Mouse (Mus musculus) midbrain, postnatal 0 days (tissue): ENCODE measurements around the gene Gm35315. TPM values are rescaled to one million over a fixed set of nuclear protein-coding genes. Genes with fewer than 3 reads are reported as not detected.

Experiments used
- ATAC-seq: fragments of 200-750 bp; cut with Nextera tagmentation; 2 replicates; pipeline ENCODE4 v1.8.0; 2017; ENCODE audit warnings: moderate number of reproducible peaks, mild to moderate bottlenecking, moderate TSS enrichment, moderate library complexity; ENCODE audit not compliant: low FRiP score
- DNase-seq: peaks from one replicate; pipeline ENCODE4 v3.0.0-alpha.2; 2015; ENCODE audit warnings: low spot score
- H3K27ac ChIP-seq: fragments of 300-500 bp; sonication (generic); 2 replicates; pipeline ENCODE4 v1.5.1; 2014; ENCODE audit warnings: low read depth, mild to moderate bottlenecking, low read length, mixed read lengths
- H3K27me3 ChIP-seq: fragments of 300-500 bp; sonication (generic); 2 replicates; pipeline ENCODE4 v1.6.1; 2014; ENCODE audit warnings: low read length, control low read depth, mixed read lengths; ENCODE audit not compliant: insufficient read depth
- H3K36me3 ChIP-seq: fragments of 300-500 bp; sonication (generic); 2 replicates; pipeline ENCODE4 v1.6.1; 2014; ENCODE audit warnings: low read length, control low read depth, mixed read lengths; ENCODE audit not compliant: insufficient read depth
- H3K4me1 ChIP-seq: fragments of 300-500 bp; sonication (generic); 2 replicates; pipeline ENCODE4 v1.6.1; 2014; ENCODE audit warnings: mild to moderate bottlenecking, control low read depth, antibody characterized with exemption, low read length, mixed read lengths; ENCODE audit not compliant: insufficient read depth
- H3K4me2 ChIP-seq: fragments of 300-500 bp; sonication (generic); 2 replicates; pipeline ENCODE4 v1.6.1; 2014; ENCODE audit warnings: low read depth, mild to moderate bottlenecking, low read length, mixed read lengths; ENCODE audit not compliant: poor library complexity, severe bottlenecking
- H3K4me3 ChIP-seq: fragments of 300-500 bp; sonication (generic); 2 replicates; pipeline ENCODE4 v1.5.1; 2014; ENCODE audit warnings: low read depth, mild to moderate bottlenecking, low read length, moderate library complexity
- H3K9ac ChIP-seq: fragments of 300-500 bp; sonication (generic); replicated peaks from 2 replicates; pipeline ENCODE4 v1.6.1; 2014; ENCODE audit warnings: mild to moderate bottlenecking, low read length, moderate library complexity, mixed read lengths; ENCODE audit not compliant: poor library complexity, severe bottlenecking
- H3K9me3 ChIP-seq: fragments of 300-500 bp; sonication (generic); 2 replicates; pipeline ENCODE4 v1.6.1; 2016; ENCODE audit warnings: low read length, control low read depth
- CTCF ChIP-seq: IDR thresholded peaks from 2 replicates; pipeline ENCODE4 v1.5.1; 2016; ENCODE audit warnings: antibody characterized with exemption, mild to moderate bottlenecking
- WGBS: fragments of 180-500 bp; shearing (Covaris S2); extraction: QIAGEN DNeasy Blood & Tissue Kit; methylation state at CpG from one replicate; pipeline ENCODE4 v1.1.7; 2014; 5-methylcytosine and 5-hydroxymethylcytosine counted together
- polyA plus RNA-seq: library from polyadenylated mRNA; unstranded; fragments of >200 nt; fragmentation: Nextera tagmentation; extraction: Ambion mirVana; gene quantifications from 2 replicates; pipeline ENCODE4 v1.2.1, GENCODE M21; 2015
- total RNA-seq: library from RNA; depleted of rRNA; stranded (reverse); fragments of >200 nt; gene quantifications from 2 replicates; pipeline ENCODE4 v1.2.3, GENCODE M21; 2014

The Gm35315 gene
- total and polyA plus RNA-seq, 2 experiments from 2014 or later = 0.39 to 0.88 TPM

DNA sequence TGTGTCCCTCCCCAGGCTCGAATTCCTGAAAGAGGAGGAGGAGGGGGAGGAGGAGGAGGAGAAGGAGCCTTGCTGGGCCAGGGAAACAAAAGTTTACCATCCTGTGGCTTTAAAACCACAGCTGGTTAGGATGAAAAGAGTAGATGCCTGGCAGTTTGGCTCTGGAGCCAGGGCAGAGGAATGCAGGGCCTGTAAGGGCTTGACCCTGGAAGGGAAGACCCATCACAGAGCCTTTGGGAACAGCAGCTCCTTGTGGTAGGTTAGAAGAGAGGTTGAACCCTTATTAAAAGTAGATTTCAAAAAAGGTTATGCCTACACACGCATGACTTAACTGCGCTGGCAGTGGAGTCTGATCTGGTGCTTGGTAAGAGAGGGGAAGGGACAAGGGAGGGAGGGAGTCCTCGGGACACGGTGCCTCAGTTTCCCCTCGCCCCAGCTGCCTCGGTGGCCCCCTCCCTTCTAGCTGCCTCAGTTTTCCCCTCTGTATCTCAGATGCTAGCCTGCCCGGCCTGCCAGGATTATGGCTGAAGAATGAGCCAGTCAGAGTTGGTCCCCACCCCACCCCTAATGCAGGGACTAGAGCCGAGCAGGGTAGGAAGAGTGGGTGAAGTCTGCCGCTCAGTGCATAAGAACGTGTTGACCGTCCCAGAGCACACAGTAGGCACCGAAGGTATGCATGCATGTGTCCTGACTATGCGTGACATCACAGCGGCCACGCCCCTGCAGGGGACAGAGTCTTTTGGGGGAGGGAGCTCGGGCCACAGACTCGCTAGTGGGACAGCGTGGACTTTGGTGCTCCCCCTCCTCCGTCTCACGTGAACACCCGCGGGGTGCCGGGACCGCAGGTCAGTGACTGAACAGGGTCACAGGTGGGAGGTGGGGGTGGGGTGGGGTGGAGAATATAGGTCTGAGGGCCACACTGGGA lies 5.7 kb upstream of the Gm35315 start, which contains the start of gene Plcxd1:
Gene Plcxd1, plus strand, starts transcription at position 314 of the 925 bp plus-strand sequence.
- H3K27ac ChIP-seq = no peak within 1 kb of the TSS
- DNase-seq (no peak), ATAC-seq (0 out of 2 replicates have a peak, but pooled peaks have one; percentile 2)
- H3K36me3 ChIP-seq = peaks cover 20% of the 10 kb centered on the region
- 4% methylated on average over 24 of the region's 25 CpGs for WGBS
- H3K4me1 ChIP-seq = 0 out of 2 replicates have a peak, but pooled peaks cover 10% of the 10 kb centered on the region
- peak; percentile 24 for TF ChIP-seq CTCF
- H3K4me3 ChIP-seq = peak within 1 kb of the TSS; percentile 43
- H3K9ac ChIP-seq = peak within 1 kb of the TSS; percentile 57
- no peaks in the 10 kb centered on the region for H3K9me3 ChIP-seq
- H3K4me2 ChIP-seq = peak within 1 kb of the TSS; percentile 77
- H3K27me3 ChIP-seq = no peaks in the 10 kb centered on the region

DNA sequence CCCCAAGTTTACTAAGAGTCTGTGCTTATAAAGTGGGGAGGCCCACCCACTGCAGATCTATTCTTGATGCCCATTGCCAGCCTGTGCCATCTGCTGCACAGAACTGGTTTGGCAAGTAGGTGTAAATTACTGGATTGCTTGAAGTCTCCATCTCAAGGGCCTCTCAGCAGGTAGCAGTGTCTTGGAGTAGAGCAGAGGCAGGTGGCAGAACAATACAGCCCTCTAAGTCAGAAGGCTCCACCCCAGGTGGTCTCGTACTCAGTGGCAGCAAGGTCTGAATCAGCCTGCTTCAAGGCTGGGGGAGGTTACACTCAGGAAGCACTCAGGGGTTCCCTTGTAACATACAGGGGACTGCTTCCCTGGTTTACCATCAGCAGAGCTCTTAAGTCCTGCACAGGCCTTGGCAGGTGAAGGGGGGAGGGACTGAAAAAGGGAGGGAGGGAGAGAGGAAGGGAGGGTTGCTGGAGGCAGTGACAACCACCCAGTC lies 4.8 kb upstream of the Gm35315 start:
- ATAC-seq = no peak
- H3K36me3 ChIP-seq = peaks cover 11% of the 10 kb centered on the region
- 0 out of 2 replicates have a peak, but pooled peaks cover 10% of the 10 kb centered on the region for H3K4me1 ChIP-seq
- no peak overlapping the region for H3K4me2 ChIP-seq
- 47% methylated on average over 1 of the region's 1 CpGs for WGBS
- TF ChIP-seq CTCF = no peak
- DNase-seq = no peak
- H3K27me3 ChIP-seq = no peaks in the 10 kb centered on the region
- H3K4me3 ChIP-seq = no peak overlapping the region
- no peak overlapping the region for H3K27ac ChIP-seq
- H3K9ac ChIP-seq = no peak overlapping the region
- H3K9me3 ChIP-seq = no peaks in the 10 kb centered on the region

DNA sequence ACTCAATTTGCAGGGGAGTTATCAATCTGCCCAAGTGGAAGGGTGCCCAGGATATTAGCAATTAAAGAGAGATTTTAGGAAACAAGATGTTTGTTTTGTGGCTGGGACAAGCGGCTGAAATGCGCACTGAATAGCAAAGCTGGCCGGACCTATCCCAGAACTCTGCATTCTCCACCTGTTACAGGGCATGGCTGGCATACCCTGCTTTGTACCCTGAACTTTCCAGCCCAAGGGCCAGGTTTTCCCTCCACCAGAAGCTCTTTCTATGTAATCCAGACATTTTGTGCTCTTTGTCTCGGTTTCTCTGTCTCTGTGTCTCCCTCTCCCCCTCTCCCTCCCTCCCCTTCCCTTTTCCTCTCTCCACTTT lies 610 bp upstream of the Gm35315 start:
- Histone ChIP-seq H3K27ac (no peak overlapping the region), H3K9ac (peak overlapping the region; percentile 51), H3K9me3 (no peaks in the 10 kb centered on the region), H3K4me3 (peak overlapping the region; percentile 48), H3K36me3 (no peaks in the 10 kb centered on the region), H3K4me2 (peak overlapping the region; percentile 83), H3K4me1 (no peaks in the 10 kb centered on the region), H3K27me3 (no peaks in the 10 kb centered on the region)
- ATAC-seq (no peak), DNase-seq (no peak)
- 5% methylated on average over 4 of the region's 4 CpGs for WGBS
- TF ChIP-seq CTCF = no peak

DNA sequence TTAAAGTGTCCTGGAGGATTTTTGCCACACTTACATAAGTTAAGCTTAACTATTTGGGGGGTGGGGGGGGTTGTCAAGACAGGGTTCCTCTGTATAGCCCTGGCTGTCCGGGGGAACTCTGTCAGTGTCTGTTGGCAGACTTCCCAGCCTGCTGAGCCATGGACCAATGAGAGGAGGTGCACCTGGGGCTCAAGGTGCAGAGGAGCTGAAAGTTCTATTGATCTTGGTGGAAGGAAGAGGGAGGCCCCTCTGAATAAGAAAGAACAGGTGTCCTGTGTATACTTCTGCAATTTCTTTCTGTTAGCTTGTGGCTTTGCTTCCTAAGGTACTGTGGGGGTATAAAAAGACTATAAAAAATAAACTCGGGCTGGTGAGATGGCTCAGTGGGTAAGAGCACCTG lies 2.7 kb downstream of the Gm35315 start:
- H3K4me2 ChIP-seq = no peak overlapping the region
- H3K4me3 ChIP-seq = no peak overlapping the region
- WGBS = 80% methylated on average over 2 of the region's 2 CpGs
- no peak for TF ChIP-seq CTCF
- H3K27me3 ChIP-seq = no peaks in the 10 kb centered on the region
- H3K9me3 ChIP-seq = no peaks in the 10 kb centered on the region
- no peak for DNase-seq
- H3K27ac ChIP-seq = no peak overlapping the region
- no peaks in the 10 kb centered on the region for H3K36me3 ChIP-seq
- ATAC-seq = no peak
- no peak overlapping the region for H3K9ac ChIP-seq
- H3K4me1 ChIP-seq = no peaks in the 10 kb centered on the region

DNA sequence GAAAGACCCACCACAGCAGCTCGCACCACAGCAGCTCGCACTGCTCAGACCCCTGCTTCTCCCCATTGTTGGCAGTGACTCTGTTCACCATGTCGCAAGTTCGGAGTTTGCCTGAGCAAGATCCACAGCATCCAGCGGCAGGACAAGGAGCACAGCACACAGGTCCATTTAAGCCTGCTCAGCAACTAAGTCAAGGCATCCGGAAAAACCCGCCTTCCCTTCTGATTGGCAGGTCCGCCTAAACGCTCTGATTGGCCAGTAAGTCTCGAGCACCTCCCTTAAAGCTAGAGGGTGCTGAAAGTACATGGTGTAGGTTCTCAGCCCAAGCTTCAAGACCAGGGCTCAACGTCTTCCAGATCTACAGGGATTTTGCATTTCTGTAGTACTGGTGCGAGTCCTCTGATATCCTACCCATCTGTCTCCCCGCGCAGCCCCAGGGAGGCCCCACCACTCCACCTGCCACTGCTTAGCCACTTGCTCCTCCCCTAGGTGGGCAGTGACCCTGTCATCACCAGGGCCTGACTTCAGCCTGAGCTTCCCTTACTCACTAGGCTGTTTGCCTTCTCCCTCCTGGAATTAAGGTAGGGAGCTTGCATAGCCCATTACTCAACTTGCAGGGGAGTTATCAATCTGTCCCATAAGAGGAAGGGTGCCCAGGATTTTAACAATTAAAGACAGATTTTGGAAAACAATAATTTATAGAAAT lies 7.9 kb downstream of the Gm35315 start:
- no peaks in the 10 kb centered on the region for H3K4me1 ChIP-seq
- 44% methylated on average over 14 of the region's 14 CpGs for WGBS
- no peak for TF ChIP-seq CTCF
- H3K9ac ChIP-seq = no peak overlapping the region
- DNase-seq (no peak), ATAC-seq (no peak)
- 0 out of 2 replicates have a peak, but pooled peaks cover 3% of the 10 kb centered on the region for H3K9me3 ChIP-seq
- H3K4me3 ChIP-seq = no peak overlapping the region
- H3K36me3 ChIP-seq = no peaks in the 10 kb centered on the region
- H3K4me2 ChIP-seq = no peak overlapping the region
- H3K27me3 ChIP-seq = no peaks in the 10 kb centered on the region
- no peak overlapping the region for H3K27ac ChIP-seq
